9 mouse cellular contexts compared by ENCODE assay signal in the genomic region with DNA sequence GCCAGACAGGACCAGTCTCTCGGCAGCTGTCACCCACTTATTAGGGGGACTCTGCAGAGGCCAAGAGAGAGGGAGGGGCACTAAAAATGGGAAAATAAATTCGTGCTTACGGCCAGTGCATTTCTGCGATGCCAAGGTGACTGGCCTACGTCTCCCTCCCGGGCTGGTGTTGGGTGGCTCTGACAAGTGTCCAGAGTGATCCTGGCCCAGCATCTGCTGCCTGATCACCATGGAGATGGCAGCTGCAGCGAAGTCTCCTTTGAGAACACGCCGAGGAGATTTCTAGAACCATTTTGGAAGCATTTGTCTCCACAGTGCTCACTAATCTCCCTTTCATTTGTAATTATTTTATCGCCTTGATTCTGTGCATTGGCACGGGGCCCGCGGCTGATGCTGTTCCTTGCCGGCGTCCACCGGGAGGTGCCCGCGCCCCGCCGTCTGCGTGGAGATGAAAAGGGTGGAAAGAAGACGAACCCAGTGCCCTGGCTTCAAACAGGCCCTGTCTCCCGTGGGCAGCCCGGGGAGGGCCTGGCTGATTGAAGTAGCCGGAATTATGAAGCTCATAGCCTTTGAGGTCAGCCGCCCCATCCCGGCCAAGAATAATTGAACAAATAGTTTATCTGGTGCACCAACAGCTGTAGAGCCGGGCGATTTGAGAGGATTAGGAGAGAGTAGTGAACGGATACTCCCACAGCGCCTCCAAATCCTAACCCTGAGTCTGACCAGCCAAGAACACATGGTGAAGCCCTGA.
A peak's percentile ranks its signal among the peaks of the same experiment; 100 is the strongest.
DNase-seq lines count a peak whose midpoint lies in the region; ATAC-seq lines count a peak whose summit lies in the region.
"Had no signal": no experiment of that assay in that cellular context is flagged by ENCODE, and none has a peak within 500 bp of the region (broad histone marks: within the 10 kb centered on the region; RNA-seq: fewer than 3 reads in every experiment).

No protein-coding gene starts in this region.

- no peaks in the 10 kb centered on the region for H3K36me3 ChIP-seq in forebrain, embryonic 11.5 days (ENCODE audit: control insufficient read depth, insufficient read depth, low read length)
- H3K36me3 ChIP-seq in forebrain, embryonic 10.5 days (replicated peaks), result no peaks in the 10 kb centered on the region
- no peaks in the 10 kb centered on the region for H3K36me3 ChIP-seq in liver, embryonic 11.5 days (ENCODE audit: control insufficient read depth, insufficient read depth, low read length)
- H3K36me3 ChIP-seq in liver, embryonic 12.5 days, result no peaks in the 10 kb centered on the region
- no peaks in the 10 kb centered on the region for H3K36me3 ChIP-seq in midbrain, embryonic 15.5 days (replicated peaks)
- no peaks in the 10 kb centered on the region for H3K36me3 ChIP-seq in intestine, embryonic 16.5 days (ENCODE audit: control insufficient read depth, insufficient read depth, low read length)
- H3K36me3 ChIP-seq: neural tube, embryonic 13.5 days had no signal

- no peak overlapping the region for H3K4me3 ChIP-seq in forebrain, embryonic 11.5 days (ENCODE audit: low read depth, low read length)
- no peak overlapping the region for H3K4me3 ChIP-seq in forebrain, embryonic 10.5 days
- H3K4me3 ChIP-seq in liver, embryonic 11.5 days (ENCODE audit: low read depth, low read length), result no peak overlapping the region
- no peak overlapping the region for H3K4me3 ChIP-seq in liver, embryonic 12.5 days
- no peak overlapping the region for H3K4me3 ChIP-seq in midbrain, embryonic 15.5 days
- H3K4me3 ChIP-seq in intestine, embryonic 16.5 days (ENCODE audit: low read length), result no peak overlapping the region
- H3K4me3 ChIP-seq: neural tube, embryonic 13.5 days had no signal

- no peak overlapping the region for H3K4me2 ChIP-seq in forebrain, embryonic 11.5 days (ENCODE audit: low read depth, low read length, severe bottlenecking)
- H3K4me2 ChIP-seq in liver, embryonic 11.5 days, result no peak overlapping the region
- H3K4me2 ChIP-seq in liver, embryonic 12.5 days, result no peak overlapping the region
- peak overlapping the region; percentile 34 for H3K4me2 ChIP-seq in midbrain, embryonic 15.5 days
- H3K4me2 ChIP-seq in intestine, embryonic 16.5 days (ENCODE audit: low read depth, low read length), result no peak overlapping the region
- H3K4me2 ChIP-seq: neural tube, embryonic 13.5 days had no signal

- H3K27ac ChIP-seq in forebrain, embryonic 11.5 days (ENCODE audit: low read depth, low read length), result no peak overlapping the region
- H3K27ac ChIP-seq in forebrain, embryonic 10.5 days, result no peak overlapping the region
- no peak overlapping the region for H3K27ac ChIP-seq in liver, embryonic 11.5 days (ENCODE audit: low read depth, low read length)
- no peak overlapping the region for H3K27ac ChIP-seq in liver, embryonic 12.5 days
- no peak overlapping the region for H3K27ac ChIP-seq in midbrain, embryonic 15.5 days
- H3K27ac ChIP-seq in intestine, embryonic 16.5 days (ENCODE audit: low read length), result no peak overlapping the region
- H3K27ac ChIP-seq: neural tube, embryonic 13.5 days had no signal

- DNase-seq in forebrain, embryonic 11.5 days (ENCODE audit: low spot score), result no peak
- DNase-seq in forebrain, embryonic 10.5 days (ENCODE audit: extremely low spot score, low spot score), result no peak
- DNase-seq in liver, embryonic 11.5 days (ENCODE audit: low spot score), result peak; percentile 20
- DNase-seq in gastrocnemius, postnatal 25 days, result peak; percentile 60
- DNase-seq in thymus, postnatal 25 days, result no peak

- H3K27me3 ChIP-seq in forebrain, embryonic 11.5 days (ENCODE audit: control insufficient read depth, insufficient read depth, low read length), result no peaks in the 10 kb centered on the region
- no peaks in the 10 kb centered on the region for H3K27me3 ChIP-seq in forebrain, embryonic 10.5 days (ENCODE audit: poor library complexity, severe bottlenecking)
- no peaks in the 10 kb centered on the region for H3K27me3 ChIP-seq in liver, embryonic 11.5 days (replicated peaks; ENCODE audit: control insufficient read depth, insufficient read depth, low read length)
- no peaks in the 10 kb centered on the region for H3K27me3 ChIP-seq in liver, embryonic 12.5 days (replicated peaks)
- no peaks in the 10 kb centered on the region for H3K27me3 ChIP-seq in midbrain, embryonic 15.5 days (replicated peaks)
- H3K27me3 ChIP-seq in intestine, embryonic 16.5 days (replicated peaks; ENCODE audit: control insufficient read depth, insufficient read depth, low read length), result no peaks in the 10 kb centered on the region
- H3K27me3 ChIP-seq: neural tube, embryonic 13.5 days had no signal

- no peak overlapping the region for H3K9ac ChIP-seq in forebrain, embryonic 11.5 days (ENCODE audit: low read length)
- no peak overlapping the region for H3K9ac ChIP-seq in liver, embryonic 11.5 days (ENCODE audit: low read depth, low read length)
- no peak overlapping the region for H3K9ac ChIP-seq in liver, embryonic 12.5 days
- no peak overlapping the region for H3K9ac ChIP-seq in midbrain, embryonic 15.5 days
- H3K9ac ChIP-seq in intestine, embryonic 16.5 days (ENCODE audit: low read depth, low read length), result no peak overlapping the region
- H3K9ac ChIP-seq: neural tube, embryonic 13.5 days had no signal

- no peaks in the 10 kb centered on the region for H3K9me3 ChIP-seq in forebrain, embryonic 11.5 days (ENCODE audit: control insufficient read depth, low read length)
- no peaks in the 10 kb centered on the region for H3K9me3 ChIP-seq in forebrain, embryonic 10.5 days
- no peaks in the 10 kb centered on the region; the same call in 1 of the 2 replicates for H3K9me3 ChIP-seq in liver, embryonic 11.5 days (ENCODE audit: control insufficient read depth, low read length)
- no peaks in the 10 kb centered on the region for H3K9me3 ChIP-seq in liver, embryonic 12.5 days (replicated peaks)
- no peaks in the 10 kb centered on the region for H3K9me3 ChIP-seq in midbrain, embryonic 15.5 days
- H3K9me3 ChIP-seq in intestine, embryonic 16.5 days (ENCODE audit: control insufficient read depth, low read length), result no peaks in the 10 kb centered on the region
- H3K9me3 ChIP-seq: neural tube, embryonic 13.5 days had no signal

- H3K4me1 ChIP-seq in forebrain, embryonic 11.5 days (replicated peaks; ENCODE audit: control insufficient read depth, insufficient read depth, low read length), result no peaks in the 10 kb centered on the region
- H3K4me1 ChIP-seq in forebrain, embryonic 10.5 days, result peaks cover 16% of the 10 kb centered on the region; the same call in 1 of the 2 replicates
- no peaks in the 10 kb centered on the region for H3K4me1 ChIP-seq in liver, embryonic 11.5 days (replicated peaks; ENCODE audit: control insufficient read depth, insufficient read depth, low read length)
- no peaks in the 10 kb centered on the region for H3K4me1 ChIP-seq in liver, embryonic 12.5 days
- peaks cover 12% of the 10 kb centered on the region for H3K4me1 ChIP-seq in midbrain, embryonic 15.5 days
- no peaks in the 10 kb centered on the region for H3K4me1 ChIP-seq in intestine, embryonic 16.5 days (ENCODE audit: control insufficient read depth, insufficient read depth, low read length)
- H3K4me1 ChIP-seq: neural tube, embryonic 13.5 days had no signal

- peak; percentile 27; the same call in 1 of the 2 replicates for ATAC-seq in forebrain, embryonic 11.5 days (replicated peaks; ENCODE audit: low FRiP score)
- no peak for ATAC-seq in liver, embryonic 11.5 days (replicated peaks; ENCODE audit: low FRiP score)
- no peak for ATAC-seq in liver, embryonic 12.5 days
- peak; percentile 63 for ATAC-seq in midbrain, embryonic 15.5 days (replicated peaks)
- ATAC-seq in intestine, embryonic 16.5 days, result no peak

- 73% methylated on average over 31 of the region's 31 CpGs for WGBS in forebrain, embryonic 11.5 days
- WGBS in forebrain, embryonic 10.5 days, result 79% methylated on average over 31 of the region's 31 CpGs
- 77% methylated on average over 31 of the region's 31 CpGs for WGBS in liver, embryonic 11.5 days
- WGBS in liver, embryonic 12.5 days (ENCODE audit: insufficient replicate concordance), result 70% methylated on average over 31 of the region's 31 CpGs
- 42% methylated on average over 31 of the region's 31 CpGs for WGBS in midbrain, embryonic 15.5 days
- 76% methylated on average over 31 of the region's 31 CpGs for WGBS in intestine, embryonic 16.5 days

Comparison
In these comparisons a context has a peak if more than half of its experiments do, and no peak if none do; other contexts are left out.
1. ATAC-seq: peak in forebrain, embryonic 11.5 days (single experiment) and midbrain, embryonic 15.5 days (single experiment); none in liver, embryonic 11.5 days (single experiment), liver, embryonic 12.5 days (single experiment) and intestine, embryonic 16.5 days (single experiment).
2. DNase-seq: peak in liver, embryonic 11.5 days (single experiment) and gastrocnemius, postnatal 25 days (single experiment); none in forebrain, embryonic 11.5 days (single experiment), forebrain, embryonic 10.5 days (single experiment) and thymus, postnatal 25 days (single experiment).